Mouse (Mus musculus) heart, adult 18-20 months (tissue): ENCODE results near the gene Mb. TPM values are rescaled to one million over a fixed set of nuclear protein-coding genes. Genes with fewer than 3 reads are reported as not detected.

ENCODE experiments used
- DNase-seq, 2 experiments: peaks; one replicate each; pipeline ENCODE4 v3.0.0; 2021 to 2022; ENCODE audit warnings: mixed read lengths in 1 of 2
- total RNA-seq, 2 experiments: library from RNA; stranded (reverse); gene quantifications; 2 replicates each; pipeline ENCODE4 v1.2.3; 2021

The Mb gene
- total RNA-seq, 2 experiments from 2014 or later = 19,183 to 21,770 TPM

DNA sequence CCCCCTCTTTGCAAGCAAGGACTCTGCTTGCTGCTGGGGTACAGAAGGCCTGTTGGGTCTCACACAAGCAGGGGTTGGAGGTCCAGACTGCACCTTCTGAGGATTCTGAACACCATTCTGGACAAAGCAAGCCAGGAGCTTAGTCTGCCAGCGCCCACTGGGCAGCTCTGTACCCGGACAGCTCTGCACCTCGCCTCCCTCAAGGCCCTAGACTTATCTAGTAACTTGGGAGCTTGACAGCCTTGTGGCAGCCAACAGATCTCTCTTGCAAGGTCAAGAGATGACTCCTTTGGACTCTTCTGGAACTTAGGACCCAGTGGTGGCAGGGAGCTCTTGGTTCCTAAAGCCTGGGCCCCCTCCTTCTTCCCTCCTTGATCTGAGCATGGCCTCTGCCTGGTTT is 23.4 kb downstream of the Mb start:
- DNase-seq = peak; percentile 38 to 48

DNA sequence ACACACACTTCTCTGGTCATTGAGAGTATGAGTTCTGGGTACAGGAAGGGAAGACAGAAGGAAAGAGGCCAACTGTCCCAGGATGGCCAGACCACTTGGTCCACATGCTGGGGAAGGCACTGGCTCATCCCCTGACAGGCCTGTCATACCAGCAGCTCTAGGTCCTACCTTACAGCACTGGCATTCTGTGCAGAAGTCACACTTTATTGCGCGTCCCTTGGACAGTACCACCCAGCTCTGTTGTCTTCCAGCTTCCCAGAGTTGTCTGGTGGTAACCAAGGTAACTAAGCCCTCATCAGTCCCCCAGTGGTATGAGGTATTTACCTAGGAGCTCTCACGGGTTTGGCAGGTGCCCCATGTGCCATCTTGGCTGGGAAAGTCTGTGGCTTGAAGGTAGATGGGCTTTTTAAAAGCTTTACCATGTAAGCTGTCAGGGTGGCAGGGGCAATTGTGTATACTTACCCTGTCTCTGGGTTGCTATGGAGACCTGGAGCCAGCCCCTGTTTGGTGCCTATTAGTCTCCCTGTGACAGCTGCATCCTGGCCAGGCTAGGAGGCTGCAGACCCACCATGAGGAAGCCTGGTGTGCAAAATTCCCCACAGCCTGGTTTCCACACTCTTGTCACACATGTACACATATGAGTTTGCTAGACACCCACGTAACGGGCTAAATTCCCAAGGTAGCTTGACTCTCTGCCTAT is 24.4 kb downstream of the Mb start:
- peak in 1 of 2 experiments; percentile 12 for DNase-seq

DNA sequence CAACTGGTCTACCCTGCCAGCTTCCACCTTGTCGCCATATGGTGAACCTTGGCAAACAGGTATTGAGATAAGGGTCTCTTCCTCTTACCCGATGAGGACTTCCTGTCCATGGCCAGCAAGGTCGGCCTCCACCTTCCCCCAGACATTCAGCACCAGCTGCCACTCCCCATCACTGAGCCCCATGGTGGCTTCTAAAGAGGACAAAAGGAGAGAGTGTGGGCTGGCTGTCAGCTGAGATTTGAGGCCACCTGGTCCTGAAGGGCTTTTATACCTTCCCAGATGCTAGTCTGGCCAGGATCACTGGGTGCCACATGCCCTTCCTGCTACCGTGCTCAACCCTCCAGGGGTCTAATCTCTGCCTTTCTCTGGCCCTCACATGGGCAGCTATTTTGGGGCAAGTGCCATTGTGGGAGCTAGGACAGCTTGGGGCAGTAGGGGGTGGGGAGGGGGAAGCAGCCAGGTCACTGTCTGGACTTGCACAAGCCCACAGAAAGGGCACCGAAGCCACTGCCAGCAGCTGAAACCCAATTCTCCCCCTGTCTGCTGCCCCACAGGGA is 28.0 kb downstream of the Mb start:
- DNase-seq = peak; percentile 77 to 88

DNA sequence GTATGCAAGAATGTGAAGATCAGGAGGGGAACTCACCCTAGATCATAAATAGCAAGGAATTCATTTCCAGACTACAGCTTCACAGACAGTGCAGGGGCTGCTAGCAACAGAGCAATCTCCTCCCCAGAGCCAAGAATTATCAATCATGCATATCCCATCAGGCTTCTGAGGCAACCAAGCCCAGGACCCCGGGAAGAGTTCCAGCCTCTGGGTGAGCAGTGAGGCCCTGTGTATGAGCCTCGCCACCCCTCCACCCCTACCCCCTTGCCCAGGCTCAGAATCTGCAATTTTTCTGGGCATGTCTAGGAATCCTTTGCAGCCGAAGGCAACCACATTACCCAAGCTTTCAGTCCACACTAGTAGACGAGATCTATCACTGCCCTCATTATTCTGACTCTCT is 28.6 kb downstream of the Mb start:
- peak in 1 of 2 experiments; percentile 20 for DNase-seq

DNA sequence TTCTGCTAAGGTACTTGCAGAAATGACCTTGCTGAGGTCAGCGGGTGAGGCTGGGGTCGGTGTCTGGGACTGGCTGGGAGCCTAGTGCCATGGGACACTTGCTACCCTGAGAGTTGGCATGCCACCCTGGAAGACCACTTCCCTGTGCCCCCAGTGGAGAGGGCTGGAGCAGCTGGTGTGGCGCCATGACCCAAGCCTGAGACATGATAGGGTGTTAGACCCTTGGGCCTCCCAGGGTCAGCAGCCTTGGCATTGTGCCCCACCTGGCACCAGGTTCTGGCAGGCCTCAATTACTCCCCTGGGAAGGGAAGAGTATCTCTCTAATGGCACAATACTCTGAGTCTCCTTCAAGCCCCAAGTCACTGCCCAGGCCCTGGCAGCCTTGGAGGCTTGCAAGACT is 29.4 kb downstream of the Mb start:
- DNase-seq = peak; percentile 52 to 58

DNA sequence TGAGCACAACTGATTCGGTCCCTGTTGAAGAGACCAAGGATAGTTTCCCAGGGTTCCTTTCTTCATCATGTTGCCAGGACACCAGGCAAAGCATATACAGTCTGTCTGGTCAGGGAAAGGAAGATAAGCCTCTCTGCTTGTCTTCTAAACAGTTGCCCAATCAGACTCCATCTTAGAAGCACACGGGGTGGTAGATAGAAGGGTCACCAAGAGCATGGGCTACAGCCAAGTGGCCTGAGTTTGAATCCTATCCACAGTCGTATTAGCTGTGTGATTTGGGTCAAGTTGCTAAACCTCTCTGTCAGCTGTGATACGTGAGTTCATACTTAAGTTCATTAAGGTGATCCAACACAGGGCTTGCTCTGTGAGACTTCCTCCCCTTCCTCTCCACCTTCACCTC is 30.3 kb downstream of the Mb start:
- peak in 1 of 2 experiments; percentile 44 for DNase-seq

DNA sequence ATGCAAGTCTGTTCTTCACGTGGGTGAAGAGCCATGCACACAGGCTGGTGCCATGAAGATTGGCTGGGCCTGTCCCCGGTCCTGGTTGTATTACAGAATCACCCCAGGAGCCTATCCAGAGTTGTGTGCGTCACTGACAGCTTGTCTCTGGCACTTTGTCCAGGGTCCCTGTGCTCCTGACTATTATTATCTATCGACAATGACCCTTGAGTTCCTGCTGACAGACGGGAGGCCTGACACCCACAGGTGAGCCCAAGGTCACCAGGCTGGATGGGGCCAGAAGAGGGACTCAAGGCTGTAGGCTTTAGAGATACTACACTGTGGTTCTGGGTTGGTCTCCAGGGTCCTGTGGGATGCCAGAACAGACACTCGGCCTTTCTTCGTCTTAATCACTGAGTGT is 30.9 kb downstream of the Mb start:
- peak; percentile 69 to 78 for DNase-seq

DNA sequence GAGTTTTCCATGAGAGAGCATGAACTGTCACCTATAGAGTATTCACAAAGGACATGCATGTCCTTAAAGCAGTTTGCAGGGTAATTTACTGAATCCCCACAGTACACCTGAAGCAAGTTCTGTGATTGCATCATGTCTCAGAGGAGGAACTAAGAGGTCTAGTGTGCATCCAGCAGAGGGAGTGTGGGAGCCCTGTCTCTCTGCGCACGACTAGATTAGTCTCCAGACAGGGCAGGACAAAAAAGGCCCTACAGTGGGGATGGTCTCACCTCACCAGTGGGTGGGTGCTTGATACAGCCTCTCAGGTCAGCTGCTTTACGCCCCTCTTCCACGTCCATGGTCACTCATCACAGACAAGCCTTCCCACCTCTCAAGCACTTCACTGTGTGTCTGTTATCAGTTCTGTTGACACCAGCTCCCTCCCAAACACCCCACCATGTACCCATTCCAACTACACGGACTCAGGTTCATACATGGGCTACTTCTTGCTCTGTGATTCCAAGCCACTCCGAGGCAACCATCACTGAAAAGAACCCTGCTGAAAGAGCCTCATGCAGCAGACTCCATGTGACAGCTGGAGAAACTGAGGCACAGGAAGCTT is 31.6 kb downstream of the Mb start:
- DNase-seq = peak in 1 of 2 experiments; percentile 62

DNA sequence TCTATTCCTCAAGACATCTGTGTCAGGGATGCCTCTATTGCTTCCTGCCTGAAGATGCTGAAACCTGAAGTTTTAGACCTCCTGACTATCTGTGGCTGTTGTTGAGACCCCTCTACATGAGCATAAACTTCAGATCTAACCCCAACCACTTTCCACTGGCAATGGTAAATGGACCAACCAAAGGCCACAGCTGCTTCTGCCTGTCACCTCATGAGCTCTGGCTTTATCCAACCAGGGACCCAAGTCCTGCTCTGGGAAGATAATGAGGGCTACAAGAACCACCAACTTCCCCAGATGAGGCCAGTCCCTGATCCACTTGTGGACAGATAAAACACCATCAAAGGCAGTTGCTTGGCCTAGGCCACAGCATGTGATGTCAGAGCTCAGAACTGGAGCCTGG is 32.6 kb downstream of the Mb start:
- DNase-seq = peak in 1 of 2 experiments; percentile 26

DNA sequence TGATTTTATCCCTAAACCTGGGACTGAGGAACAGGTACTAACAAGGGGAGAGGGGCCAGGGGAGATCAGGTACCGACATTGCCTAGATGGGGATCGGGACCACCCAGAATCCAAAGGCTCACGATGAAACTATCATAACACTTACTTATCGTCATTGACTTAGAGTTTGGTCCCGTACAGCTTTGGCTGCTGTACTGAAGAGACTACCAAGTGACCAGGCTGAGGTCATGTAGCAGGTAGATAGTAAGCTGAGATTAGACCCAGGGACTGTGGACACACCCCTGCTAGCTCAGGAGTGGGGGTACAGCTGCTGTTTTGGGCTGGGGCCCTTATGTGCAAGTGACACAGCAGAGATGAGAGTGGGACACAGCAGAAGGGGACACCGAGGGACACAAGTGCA is 34.0 kb downstream of the Mb start:
- DNase-seq = peak in 1 of 2 experiments; percentile 27

DNA sequence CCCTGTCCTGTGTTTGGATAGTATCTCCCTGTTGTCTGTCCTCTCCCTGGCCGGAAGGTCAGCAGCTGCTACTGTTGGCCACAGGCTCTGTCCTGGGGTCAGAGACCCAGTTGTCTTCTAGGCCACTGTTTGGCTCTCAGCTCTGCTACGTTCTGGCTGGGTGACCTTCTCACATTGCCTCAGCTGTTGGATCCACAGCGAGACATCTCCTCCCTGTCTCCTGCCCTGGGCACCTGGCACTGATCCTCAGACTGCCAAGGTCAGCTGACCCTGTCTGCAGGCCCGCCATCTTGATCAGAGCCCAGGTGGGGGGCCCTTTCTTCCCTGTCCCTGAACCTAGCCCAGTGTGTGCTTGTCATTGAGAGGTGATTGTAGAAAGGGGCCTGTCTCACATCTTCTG is 35.5 kb downstream of the Mb start:
- DNase-seq = peak; percentile 77 to 85

DNA sequence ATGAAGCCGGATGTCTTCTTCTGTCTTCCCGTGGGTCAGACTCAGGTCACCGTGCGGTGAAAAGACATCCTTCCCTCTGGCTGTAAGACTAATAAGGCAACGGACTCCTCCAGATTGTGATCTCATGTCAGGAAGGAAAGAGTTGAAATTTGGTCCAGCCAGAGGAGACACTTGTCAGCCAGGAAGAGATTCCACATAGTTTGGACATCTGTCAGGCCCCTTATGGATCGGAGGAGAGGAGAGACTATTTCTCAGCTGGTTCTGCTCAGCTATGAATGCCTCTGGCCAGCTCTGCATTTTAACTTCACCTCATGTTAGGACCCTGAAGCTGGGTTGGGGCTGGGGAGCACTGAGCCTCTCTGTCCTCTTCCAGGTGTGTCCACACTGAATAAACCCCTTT is 36.0 kb downstream of the Mb start:
- DNase-seq = peak in 1 of 2 experiments; percentile 51

DNA sequence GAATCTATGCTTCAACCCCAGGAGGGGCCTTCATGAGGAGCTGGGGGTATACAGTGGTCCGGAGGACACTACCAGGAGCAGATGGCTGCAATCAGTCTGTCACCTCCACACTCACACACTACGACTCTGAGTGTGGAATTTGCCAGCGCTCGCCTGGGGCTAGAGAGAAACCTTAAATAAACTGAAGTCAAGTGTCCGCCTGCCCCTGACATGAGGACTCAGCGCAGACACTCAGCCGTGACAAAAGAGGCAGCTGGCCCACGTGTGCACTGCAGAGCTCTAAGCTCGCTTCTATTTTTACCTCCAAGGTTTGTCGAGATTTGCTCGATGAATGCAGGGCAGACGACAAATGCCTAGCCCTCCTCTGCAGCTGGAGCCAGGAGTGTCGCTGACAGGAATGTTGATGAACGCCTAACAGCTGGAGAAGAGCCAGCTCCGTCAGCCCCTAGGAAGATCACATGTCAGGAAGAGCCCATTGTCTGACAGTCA is 36.7 kb downstream of the Mb start:
- DNase-seq = peak; percentile 75 to 87

DNA sequence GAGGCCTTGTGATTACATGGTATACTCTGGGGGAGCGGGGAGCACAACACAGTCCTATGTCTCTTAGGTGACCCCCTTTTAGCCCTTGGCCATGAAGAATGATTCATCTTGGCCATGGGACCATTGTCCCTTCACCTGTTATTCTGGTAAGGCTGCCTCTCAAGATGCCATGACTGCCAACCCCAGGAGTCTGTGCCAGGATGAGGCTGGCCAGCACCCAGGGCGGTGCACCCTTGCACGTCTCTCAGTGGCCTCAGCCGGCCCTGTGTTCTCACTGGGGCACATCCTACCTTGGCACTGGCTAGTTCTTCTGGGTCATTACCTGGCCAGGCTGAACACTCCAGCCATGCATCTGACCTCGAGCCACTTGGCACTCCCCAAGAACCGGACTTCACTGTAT is 41.6 kb downstream of the Mb start:
- peak; percentile 85 to 87 for DNase-seq

DNA sequence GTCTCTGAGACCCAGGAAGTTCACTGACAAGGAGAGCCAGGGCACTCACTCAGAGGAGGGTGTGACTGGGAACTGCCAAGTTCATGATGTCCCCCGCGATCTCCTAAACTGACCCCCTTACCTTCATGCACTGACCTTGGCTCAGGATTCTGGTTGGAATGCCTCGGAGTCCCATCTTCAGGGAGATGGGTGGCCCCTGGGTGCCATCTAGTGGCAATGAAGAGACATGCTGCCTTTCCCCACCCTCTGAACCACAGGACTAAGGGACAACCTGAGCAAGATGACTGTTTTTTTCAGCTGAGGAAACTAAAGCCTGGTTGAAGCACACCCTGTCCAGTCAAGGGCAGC is 46.6 kb downstream of the Mb start:
- DNase-seq = peak; percentile 53 to 71

DNA sequence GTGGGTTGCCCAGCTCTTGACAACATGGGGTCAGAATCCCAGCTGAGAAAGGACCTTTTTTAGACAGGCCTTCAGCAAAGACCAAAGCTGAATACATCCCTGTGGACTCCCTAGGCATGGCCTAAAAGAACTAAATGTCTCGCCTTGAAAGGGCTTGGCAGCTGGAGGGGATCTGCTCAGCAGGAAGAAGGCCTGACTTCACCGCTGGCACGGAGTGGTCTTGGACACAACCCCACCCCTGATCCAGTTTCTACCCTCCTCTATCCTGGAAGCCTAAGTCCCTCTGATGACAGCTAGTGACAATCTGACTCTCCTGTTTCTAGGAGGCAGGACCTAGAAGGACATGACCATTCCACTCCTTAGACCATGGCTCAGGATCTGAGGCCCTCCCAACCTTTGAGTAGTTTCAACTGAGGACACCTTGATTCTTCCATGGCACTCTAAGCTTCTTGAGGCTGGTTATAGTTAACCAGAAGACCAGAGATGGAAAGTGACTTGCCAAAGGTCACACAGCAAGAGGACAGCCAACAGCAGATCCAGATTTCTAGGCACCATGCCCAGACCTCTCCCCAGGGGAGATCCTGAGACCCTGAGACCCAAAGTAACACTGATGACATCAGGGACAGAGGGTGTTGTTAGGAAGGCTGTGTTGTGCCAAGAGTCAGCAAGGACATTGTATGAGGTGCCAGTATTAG is 47.1 kb downstream of the Mb start:
- peak in 1 of 2 experiments; percentile 35 for DNase-seq

DNA sequence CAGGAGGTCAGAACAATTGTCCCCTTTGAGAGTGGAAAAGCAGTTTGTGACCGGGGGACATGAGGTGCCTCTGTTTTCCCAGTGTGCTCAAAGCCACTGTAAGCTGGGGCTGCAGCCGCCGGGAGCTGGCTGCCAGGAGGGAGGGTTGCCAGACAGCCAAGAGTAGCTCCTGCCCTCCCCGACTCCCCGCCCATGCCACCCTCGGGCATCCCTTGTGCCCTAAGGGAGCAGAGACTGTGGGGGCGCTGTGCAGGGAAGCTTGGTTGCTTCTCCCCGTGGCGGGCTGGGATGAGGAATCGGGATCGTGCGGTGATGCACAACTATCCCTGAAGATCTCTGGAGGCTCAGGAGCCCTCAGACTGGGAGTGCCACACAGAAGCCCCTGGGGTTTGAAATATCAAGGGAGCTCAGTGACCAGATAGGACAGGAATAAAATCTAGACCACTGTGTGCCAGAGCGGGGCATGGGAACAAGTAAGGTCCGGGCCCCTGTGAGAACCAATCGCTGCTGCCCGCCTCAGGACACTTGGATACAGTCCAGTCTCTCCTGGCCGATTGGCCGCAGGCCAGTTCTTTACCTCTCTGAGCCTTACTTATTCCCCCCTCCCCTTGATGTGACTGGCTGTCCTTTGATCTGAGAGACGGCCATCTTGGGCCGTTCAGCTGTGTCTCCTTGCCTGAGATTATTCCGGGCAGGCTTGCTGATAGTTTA is 51.4 kb downstream of the Mb start:
- peak; percentile 62 to 68 for DNase-seq

DNA sequence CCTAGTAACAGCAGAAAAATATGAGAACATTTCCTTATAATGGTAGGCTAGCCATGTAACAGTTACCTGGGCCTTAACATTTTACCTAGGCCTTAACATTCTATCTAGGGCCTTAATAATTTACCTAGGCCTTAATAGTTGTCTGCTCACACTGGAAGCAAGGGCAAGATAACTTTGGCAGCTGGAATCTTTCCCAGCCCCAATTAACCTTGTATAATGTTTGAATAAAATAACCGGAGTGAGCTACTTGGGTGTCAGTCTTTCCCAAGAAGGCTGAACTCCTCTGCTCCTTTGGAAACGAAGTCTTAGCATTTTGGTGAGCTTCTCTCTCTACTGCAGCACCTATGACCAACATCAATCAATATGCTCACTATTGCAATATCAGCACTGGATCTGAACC is 52.4 kb downstream of the Mb start:
- DNase-seq = no peak

DNA sequence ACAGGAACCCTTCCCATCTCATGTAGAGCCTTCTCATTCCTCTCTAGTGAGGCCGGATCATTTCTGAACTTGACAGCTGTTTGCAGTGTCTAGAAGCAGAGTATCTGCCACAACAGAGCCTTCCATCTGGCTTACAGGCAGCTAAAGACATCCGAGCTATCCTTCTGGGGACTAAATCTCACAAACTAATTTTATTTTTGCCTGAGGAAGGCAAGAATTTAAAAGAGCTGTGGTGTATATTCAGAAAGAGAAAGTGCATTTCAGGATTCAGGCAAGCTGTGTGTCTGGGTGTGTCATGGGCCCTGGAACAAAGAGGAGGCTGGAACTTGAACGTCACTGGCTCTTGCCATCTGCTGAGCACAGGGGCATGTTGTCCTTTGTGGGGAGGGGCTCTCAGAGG is 56.1 kb downstream of the Mb start:
- no peak for DNase-seq

DNA sequence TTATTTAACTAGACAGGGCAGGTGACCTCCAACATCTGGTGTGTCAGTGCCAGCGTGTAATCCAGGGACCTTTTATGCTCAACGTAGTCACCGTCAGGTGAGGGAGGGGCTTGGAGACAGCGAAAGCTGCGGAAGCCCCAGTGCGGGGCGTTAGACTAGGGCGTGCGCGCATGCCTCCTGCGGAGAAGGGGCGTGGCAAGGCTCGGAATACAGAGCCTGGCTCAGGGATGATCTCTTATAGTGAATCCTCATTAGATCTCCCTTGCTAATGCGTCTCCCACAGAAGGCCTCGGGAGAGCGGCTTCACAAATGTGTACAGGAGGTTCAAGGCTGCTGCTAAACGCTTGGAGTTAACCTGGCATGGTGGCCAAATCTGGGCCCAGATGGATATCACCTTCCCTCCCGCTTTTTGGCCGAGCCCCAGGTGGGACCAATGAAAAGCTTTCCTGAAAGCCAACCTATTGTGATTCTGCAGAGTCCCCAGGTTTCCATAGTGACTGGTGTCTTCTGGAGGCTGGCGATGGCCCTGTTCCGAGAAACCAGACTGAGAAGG is 62.9 kb downstream of the Mb start:
- DNase-seq = no peak

DNA sequence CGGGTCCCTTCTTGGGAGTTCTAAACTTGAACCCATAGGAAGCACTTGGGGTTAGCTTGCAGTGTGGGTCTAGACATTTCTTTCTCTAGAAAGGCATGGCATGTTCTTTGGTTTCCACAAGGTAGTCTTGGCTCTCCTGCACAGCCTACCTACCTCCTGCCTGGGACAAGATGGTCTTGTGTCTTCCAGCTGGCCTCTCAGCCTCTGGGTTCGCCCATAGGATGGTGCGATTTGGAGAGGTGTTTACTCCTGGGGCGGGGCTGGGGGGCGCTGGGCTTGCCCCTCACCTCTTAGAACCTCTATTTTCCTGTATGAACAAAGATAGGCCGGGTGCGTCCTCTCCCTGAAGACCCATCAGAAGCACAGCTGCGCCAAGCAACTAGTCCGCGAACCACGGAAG is 63.3 kb downstream of the Mb start:
- DNase-seq = no peak

DNA sequence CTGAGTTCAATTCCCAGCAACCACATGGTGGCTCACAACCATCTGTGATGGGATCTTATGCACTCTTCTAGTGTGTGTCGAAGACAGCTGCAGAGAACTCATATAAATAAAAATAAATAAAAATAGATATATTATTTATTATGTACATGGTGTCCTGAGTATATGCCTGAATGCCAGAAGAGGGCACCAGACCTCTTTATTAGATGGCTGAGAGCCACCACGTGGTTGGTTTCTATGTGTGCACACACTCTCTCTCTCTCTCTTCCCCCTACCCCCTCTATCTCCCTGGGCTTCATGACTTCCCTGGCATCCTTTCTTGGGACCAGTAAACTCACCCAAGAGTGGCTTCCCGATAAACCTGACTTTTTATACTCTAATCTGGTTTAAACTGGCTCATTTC is 67.7 kb downstream of the Mb start:
- DNase-seq = peak in 1 of 2 experiments; percentile 14
